Mouse (Mus musculus) lung, adult 2 months (tissue): ENCODE results near the gene Dop1a. TPM values are rescaled to one million over a fixed set of nuclear protein-coding genes. Genes with fewer than 3 reads are reported as not detected.

ENCODE experiments used
- DNase-seq: peaks from one replicate; pipeline ENCODE4 v3.0.0; 2022
- H3K4me1 ChIP-seq: fragments of 200-500 bp; 2 replicates; pipeline ENCODE4 v1.6.1; 2011; ENCODE audit warnings: low read length; ENCODE audit not compliant: control insufficient read depth, insufficient read depth
- H3K4me3 ChIP-seq: fragments of 200-500 bp; replicated peaks from 2 replicates; pipeline ENCODE3; 2011; ENCODE audit warnings: low read depth, mild to moderate bottlenecking, control low read depth, low read length; ENCODE audit errors: extremely low read depth
- CTCF ChIP-seq: fragments of 200-500 bp; IDR thresholded peaks from 2 replicates; pipeline ENCODE4 v1.5.1; 2011; ENCODE audit warnings: mild to moderate bottlenecking, low read length, control low read depth; ENCODE audit not compliant: insufficient read depth
- POLR2A ChIP-seq: fragments of 200-500 bp; IDR thresholded peaks from 2 replicates; pipeline ENCODE4 v1.6.1; 2011; ENCODE audit warnings: low read depth, mild to moderate bottlenecking, control low read depth, low read length, borderline replicate concordance; ENCODE audit errors: extremely low read depth
- WGBS: fragments of 180-500 bp; shearing (Covaris S2); methylation state at CpG from one replicate; pipeline ENCODE4 v1.1.7; 2018; 5-methylcytosine and 5-hydroxymethylcytosine counted together
- polyA plus RNA-seq: library from polyadenylated mRNA; depleted of rRNA; stranded (reverse); fragments of >200 nt; gene quantifications from 2 replicates; pipeline ENCODE4 v1.2.3, GENCODE M21; 2012

Dop1a gene
- polyA plus RNA-seq, 1 experiment = 13.3 TPM

GRCm38 (mm10) chr9:86571540-86572135 lies 104.7 kb downstream of the Dop1a start, which contains the start of the genes Pgm3 and Rwdd2a:
Gene Pgm3, minus strand, starts transcription at chr9:86571842.
Gene Rwdd2a, plus strand, starts transcription at chr9:86571991.
- peak; percentile 95 for DNase-seq
- TF ChIP-seq POLR2A (peak; percentile 92; the same call in 1 of the 2 replicates), CTCF (no peak)
- no peaks in the 10 kb centered on the region; the same call in 1 of the 2 replicates for H3K4me1 ChIP-seq
- WGBS = under 1% methylated on average over 59 of the region's 59 CpGs
- peak within 1 kb of the TSS; percentile 91 for H3K4me3 ChIP-seq

- peak overlapping the region; percentile 82 for H3K4me3 ChIP-seq
- WGBS = 2% methylated on average over 25 of the region's 25 CpGs
- DNase-seq = no peak
- no peaks in the 10 kb centered on the region; the same call in 1 of the 2 replicates for H3K4me1 ChIP-seq
- TF ChIP-seq CTCF (no peak), POLR2A (no peak)
These were observed 105.2 kb downstream of the Dop1a start for GRCm38 (mm10) chr9:86572196-86572595.

GRCm38 (mm10) chr9:86572636-86573291 lies 105.8 kb downstream of the Dop1a start:
- 8% methylated on average over 13 of the region's 13 CpGs for WGBS
- TF ChIP-seq CTCF (peak; percentile 78), POLR2A (no peak)
- peak; percentile 81 for DNase-seq

GRCm38 (mm10) chr9:86573616-86574303 lies 106.8 kb downstream of the Dop1a start:
- no peak for TF ChIP-seq CTCF
- no peak for TF ChIP-seq POLR2A
- WGBS = 60% methylated on average over 20 of the region's 20 CpGs
- no peak for DNase-seq
- H3K4me3 ChIP-seq = no peak overlapping the region
- H3K4me1 ChIP-seq = no peaks in the 10 kb centered on the region; the same call in 1 of the 2 replicates

More at GRCm38 (mm10) chr9:86572636-86573291, 105.8 kb downstream of the Dop1a start:
- peak overlapping the region; percentile 82 for H3K4me3 ChIP-seq
- H3K4me1 ChIP-seq = no peaks in the 10 kb centered on the region; the same call in 1 of the 2 replicates

GRCm38 (mm10) chr9:86575178-86575577 lies 108.2 kb downstream of the Dop1a start:
- TF ChIP-seq POLR2A (no peak), CTCF (no peak)
- no peak for DNase-seq
- WGBS = 90% methylated on average over 6 of the region's 6 CpGs
- Histone ChIP-seq H3K4me1 (no peaks in the 10 kb centered on the region; the same call in 1 of the 2 replicates), H3K4me3 (no peak overlapping the region)

GRCm38 (mm10) chr9:86579657-86580056 lies 112.7 kb downstream of the Dop1a start:
- Histone ChIP-seq H3K4me3 (no peak overlapping the region), H3K4me1 (no peaks in the 10 kb centered on the region)
- DNase-seq = no peak
- TF ChIP-seq POLR2A = no peak
- TF ChIP-seq CTCF = no peak
- WGBS = 50% methylated on average over 10 of the region's 10 CpGs

- DNase-seq = peak; percentile 54
- 56% methylated on average over 3 of the region's 3 CpGs for WGBS
- Histone ChIP-seq H3K4me1 (no peaks in the 10 kb centered on the region), H3K4me3 (no peak overlapping the region)
- TF ChIP-seq POLR2A (no peak), CTCF (peak; percentile 95)
These were observed 116.8 kb downstream of the Dop1a start for GRCm38 (mm10) chr9:86583740-86584139.

GRCm38 (mm10) chr9:86587019-86587795 lies 120.3 kb downstream of the Dop1a start:
- Histone ChIP-seq H3K4me3 (no peak overlapping the region), H3K4me1 (no peaks in the 10 kb centered on the region)
- TF ChIP-seq CTCF (no peak), POLR2A (no peak)
- WGBS = 85% methylated on average over 11 of the region's 11 CpGs
- DNase-seq = no peak
